Mouse (Mus musculus) thymus, adult 2 months (tissue): ENCODE measurements around the gene Tma7. TPM values are rescaled to one million over a fixed set of nuclear protein-coding genes. Genes with fewer than 3 reads are reported as not detected.

Experiments
- DNase-seq: peaks from one replicate; pipeline ENCODE4 v3.0.0; 2021
- H3K27ac ChIP-seq: fragments of 200-500 bp; 2 replicates; pipeline ENCODE4 v1.5.1; 2012; ENCODE audit warnings: low read length, control low read depth; ENCODE audit not compliant: control insufficient read depth, insufficient read depth
- H3K27me3 ChIP-seq: fragments of 200-500 bp; 2 replicates; pipeline ENCODE4 v1.6.1; 2012; ENCODE audit warnings: mild to moderate bottlenecking, low read length, moderate library complexity, mixed read lengths; ENCODE audit not compliant: control insufficient read depth, insufficient read depth
- H3K36me3 ChIP-seq: fragments of 200-500 bp; 2 replicates; pipeline ENCODE4 v1.6.1; 2012; ENCODE audit warnings: mild to moderate bottlenecking, low read length, moderate library complexity; ENCODE audit not compliant: control insufficient read depth, insufficient read depth
- H3K4me1 ChIP-seq: fragments of 200-500 bp; replicated peaks from 2 replicates; pipeline ENCODE4 v1.6.1; 2012; ENCODE audit warnings: low read length; ENCODE audit not compliant: control insufficient read depth, insufficient read depth
- H3K4me3 ChIP-seq: fragments of 200-500 bp; 2 replicates; pipeline ENCODE4 v1.5.1; 2012; ENCODE audit warnings: mild to moderate bottlenecking, low read length, control low read depth, moderate library complexity; ENCODE audit not compliant: control insufficient read depth, insufficient read depth
- CTCF ChIP-seq: fragments of 200-500 bp; IDR thresholded peaks from 2 replicates; pipeline ENCODE4 v1.5.1; 2012; ENCODE audit warnings: mild to moderate bottlenecking, control low read depth, low read length, moderate library complexity, borderline replicate concordance; ENCODE audit not compliant: control insufficient read depth, poor library complexity, insufficient read depth; ENCODE audit errors: extremely low read depth
- POLR2A ChIP-seq: fragments of 200-500 bp; IDR thresholded peaks from 2 replicates; pipeline ENCODE4 v1.6.1; 2012; ENCODE audit warnings: mild to moderate bottlenecking, low read length, control low read depth, moderate library complexity; ENCODE audit not compliant: control insufficient read depth, poor library complexity, insufficient read depth; ENCODE audit errors: extremely low read depth
- WGBS: fragments of 180-500 bp; shearing (Covaris S2); methylation state at CpG from one replicate; pipeline ENCODE4 v1.1.7; 2018; 5-methylcytosine and 5-hydroxymethylcytosine counted together
- polyA plus RNA-seq: library from polyadenylated mRNA; depleted of rRNA; stranded (reverse); fragments of >200 nt; gene quantifications from 2 replicates; pipeline ENCODE4 v1.2.3, GENCODE M21; 2012

The Tma7 gene
- polyA plus RNA-seq, 1 experiment, result 52.2 TPM

DNA sequence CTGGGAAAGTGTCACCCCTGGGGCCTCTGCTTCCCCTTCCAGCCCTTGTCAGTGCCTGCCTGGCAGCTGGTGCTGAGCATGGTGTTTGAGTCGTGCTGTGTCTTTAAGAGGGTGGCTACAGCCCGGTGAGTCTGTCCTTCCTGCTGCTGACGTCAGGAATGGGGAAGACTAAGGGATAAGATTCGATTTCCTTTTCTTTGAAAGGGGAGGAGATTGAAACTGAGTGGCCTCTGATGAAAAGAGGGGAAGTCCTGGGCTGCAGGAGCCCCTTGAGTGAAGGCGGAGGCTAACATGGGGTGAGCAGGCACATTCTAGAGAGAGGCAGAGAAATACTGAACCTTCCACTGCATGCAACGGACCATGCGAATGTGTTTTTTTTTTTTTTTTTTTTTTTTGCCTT, 27.7 kb downstream of the Tma7 start:
- 2% methylated on average over 7 of the region's 7 CpGs for WGBS

DNA sequence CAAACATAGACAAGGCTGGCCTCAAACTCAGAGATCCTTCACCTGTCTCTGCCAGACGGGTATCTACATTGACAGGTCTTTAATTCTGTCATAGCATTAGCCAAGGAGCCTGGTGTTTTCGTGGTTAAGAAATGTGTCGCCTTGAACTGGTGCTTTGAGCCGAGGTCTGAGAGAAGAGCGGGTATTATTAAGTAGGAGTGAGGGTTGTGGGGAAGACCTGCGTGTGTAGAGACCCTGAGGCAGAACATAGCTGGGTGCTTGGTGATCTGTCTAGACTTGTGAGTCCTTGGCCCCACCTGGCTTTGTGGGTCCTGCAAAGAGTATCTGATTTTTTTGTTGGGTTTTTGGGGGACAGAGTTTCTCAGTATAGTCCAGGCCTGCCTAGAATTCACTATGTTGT, 28.5 kb downstream of the Tma7 start:
- H3K4me1 ChIP-seq, result peaks cover 78% of the 10 kb centered on the region
- H3K4me3 ChIP-seq, result peak overlapping the region; percentile 20; the same call in 1 of the 2 replicates
- H3K27me3 ChIP-seq, result no peaks in the 10 kb centered on the region
- no peak for DNase-seq
- H3K36me3 ChIP-seq, result peaks cover 20% of the 10 kb centered on the region; the same call in 1 of the 2 replicates
- TF ChIP-seq POLR2A (no peak), CTCF (no peak)
- peak overlapping the region; percentile 63 for H3K27ac ChIP-seq
- WGBS, result 35% methylated on average over 6 of the region's 6 CpGs

More for the DNA sequence above, 27.7 kb downstream of the Tma7 start:
- Histone ChIP-seq H3K27me3 (no peaks in the 10 kb centered on the region), H3K4me1 (peaks cover 84% of the 10 kb centered on the region), H3K36me3 (peaks cover 20% of the 10 kb centered on the region; the same call in 1 of the 2 replicates), H3K27ac (peak overlapping the region; percentile 80), H3K4me3 (peak overlapping the region; percentile 51)
- peak; percentile 60 for DNase-seq
- TF ChIP-seq POLR2A (no peak), CTCF (no peak)

DNA sequence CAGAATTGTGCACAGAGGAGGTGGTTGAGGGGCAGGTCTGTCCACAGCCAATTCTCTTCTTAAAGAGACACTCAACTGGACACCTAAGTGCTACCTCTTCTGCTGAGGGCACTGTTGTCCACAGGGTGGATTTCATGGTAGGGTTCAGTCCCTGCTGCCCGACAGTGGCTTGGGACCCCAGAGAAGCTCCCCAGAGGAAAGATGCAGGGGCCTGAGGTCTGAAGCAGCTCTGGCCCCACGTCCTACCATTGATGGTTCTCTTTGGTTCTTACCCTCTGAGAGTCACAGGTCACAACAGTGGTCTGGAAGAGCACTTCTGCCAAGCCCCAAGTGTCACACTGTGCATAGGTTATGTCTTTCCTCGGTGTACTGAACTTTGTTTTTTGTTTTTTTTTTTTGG, 29.0 kb downstream of the Tma7 start:
- Histone ChIP-seq H3K27ac (peak overlapping the region; percentile 78), H3K27me3 (no peaks in the 10 kb centered on the region), H3K4me1 (peaks cover 73% of the 10 kb centered on the region), H3K36me3 (peaks cover 20% of the 10 kb centered on the region; the same call in 1 of the 2 replicates), H3K4me3 (peak overlapping the region; percentile 46)
- WGBS, result 77% methylated on average over 3 of the region's 3 CpGs
- TF ChIP-seq POLR2A, result no peak
- no peak for TF ChIP-seq CTCF
- no peak for DNase-seq

DNA sequence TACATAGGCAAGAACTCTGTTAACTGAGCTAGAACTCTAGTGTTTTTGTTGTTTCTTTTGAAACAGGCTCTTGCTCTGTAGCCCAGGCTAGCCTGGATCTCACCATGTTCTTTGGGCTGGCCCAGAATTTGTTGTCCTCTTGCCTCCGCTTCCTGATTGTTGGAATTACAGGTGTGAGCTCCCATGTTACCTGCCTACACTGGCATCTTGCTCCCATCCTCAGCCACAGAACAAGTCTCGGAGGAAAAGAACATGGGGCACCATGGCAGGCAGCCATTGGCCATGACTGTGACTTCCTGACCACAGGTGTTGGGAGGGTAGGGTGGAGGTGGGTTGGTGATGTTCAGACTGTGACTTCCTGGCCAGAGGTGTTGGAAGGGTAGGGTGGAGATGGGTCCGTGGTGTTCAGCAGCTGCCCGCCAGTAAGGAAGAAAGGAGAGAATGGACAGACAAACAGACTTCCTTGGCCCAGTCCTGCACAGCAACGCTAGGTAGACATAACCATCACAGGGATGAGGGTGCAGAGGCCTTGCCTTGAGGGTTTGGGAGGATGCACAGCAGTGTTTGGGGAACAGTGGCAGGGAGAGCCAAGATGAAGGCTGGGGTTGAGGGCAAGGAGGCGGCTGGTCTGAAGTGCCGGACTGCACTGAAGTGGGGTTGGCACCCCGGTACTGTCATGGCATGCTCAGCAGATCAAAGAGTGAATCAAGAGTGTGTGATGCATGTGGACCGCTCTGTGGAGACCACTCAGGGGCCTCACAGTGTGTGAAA, 29.7 kb downstream of the Tma7 start:
- Histone ChIP-seq H3K4me3 (peak overlapping the region; percentile 46), H3K36me3 (peaks cover 17% of the 10 kb centered on the region; the same call in 1 of the 2 replicates), H3K27me3 (no peaks in the 10 kb centered on the region), H3K27ac (peak overlapping the region; percentile 98), H3K4me1 (peaks cover 69% of the 10 kb centered on the region)
- 61% methylated on average over 9 of the region's 9 CpGs for WGBS
- TF ChIP-seq POLR2A (peak; percentile 22; the same call in 1 of the 2 replicates), CTCF (no peak)
- DNase-seq, result peak; percentile 34

DNA sequence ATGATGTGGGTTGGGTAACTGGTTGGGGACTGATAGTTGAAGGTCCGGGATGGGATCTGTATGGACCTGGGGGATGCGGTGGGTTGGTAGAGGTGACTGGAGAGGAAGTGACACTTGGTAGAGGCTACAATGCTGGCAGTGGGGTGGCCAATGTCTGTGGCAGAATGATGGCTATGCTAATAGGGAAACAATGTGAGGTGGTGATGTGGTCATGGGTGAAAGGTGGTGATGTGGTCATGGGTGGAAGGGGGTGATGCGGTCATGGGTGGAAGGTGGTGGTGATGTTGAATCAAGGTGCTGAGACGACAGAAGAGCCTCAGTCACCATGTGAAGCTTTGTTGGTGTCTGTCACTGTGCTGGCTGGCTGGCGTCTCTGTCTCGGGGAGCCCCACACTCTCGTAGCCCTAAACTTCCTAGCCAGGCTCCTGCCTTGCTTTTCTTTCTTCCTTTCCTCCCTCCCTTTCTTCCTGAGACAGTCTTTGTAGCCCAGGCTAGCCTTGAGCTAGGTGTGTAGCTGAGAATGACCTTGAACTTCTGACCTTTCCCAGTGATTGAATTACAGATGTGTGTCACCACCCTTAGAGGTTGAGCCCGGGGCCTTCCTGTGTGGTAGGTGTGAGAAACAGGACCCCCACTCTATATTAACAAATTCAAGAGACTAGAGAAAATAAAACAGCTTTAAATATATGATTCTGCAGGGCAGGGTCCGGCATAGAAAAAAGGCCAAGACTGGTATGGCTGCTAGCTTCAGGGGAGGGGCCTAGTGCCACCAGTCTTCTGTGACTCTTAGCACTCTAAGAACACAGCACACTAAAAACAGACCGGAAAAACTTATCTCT, 30.5 kb downstream of the Tma7 start:
- 30% methylated on average over 10 of the region's 10 CpGs for WGBS
- Histone ChIP-seq H3K4me1 (peaks cover 66% of the 10 kb centered on the region), H3K27ac (peak overlapping the region; percentile 98), H3K4me3 (peak overlapping the region; percentile 72), H3K36me3 (peaks cover 9% of the 10 kb centered on the region; the same call in 1 of the 2 replicates), H3K27me3 (no peaks in the 10 kb centered on the region)
- TF ChIP-seq POLR2A, result no peak
- no peak for TF ChIP-seq CTCF
- no peak for DNase-seq

DNA sequence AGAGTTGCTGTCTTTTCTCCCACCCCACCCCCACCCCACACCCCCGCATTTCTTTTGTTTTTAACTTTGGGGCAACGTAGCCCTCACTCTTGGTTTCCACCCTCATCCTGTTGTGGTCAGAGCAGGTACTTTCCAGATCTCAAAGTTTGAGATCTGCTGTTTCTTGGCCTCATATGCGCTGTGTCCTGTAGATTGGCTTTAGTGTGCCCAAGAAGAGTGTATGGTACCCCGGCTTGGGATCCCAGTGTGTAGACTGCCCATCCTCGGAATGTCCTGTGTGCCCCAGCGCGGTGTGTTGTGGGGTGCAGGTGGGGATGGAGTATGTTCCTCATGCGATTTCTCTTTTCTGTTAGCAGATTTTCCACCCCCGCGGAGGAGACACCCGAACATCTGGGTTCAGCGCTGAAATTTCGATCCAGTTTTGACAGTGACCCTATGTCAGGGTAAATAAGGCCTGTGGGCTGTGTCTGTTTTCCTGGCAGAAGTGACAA, 31.3 kb downstream of the Tma7 start:
- peaks cover 61% of the 10 kb centered on the region for H3K4me1 ChIP-seq
- H3K36me3 ChIP-seq, result peaks cover under 1% of the 10 kb centered on the region; the same call in 1 of the 2 replicates
- DNase-seq, result peak; percentile 62
- no peaks in the 10 kb centered on the region for H3K27me3 ChIP-seq
- 5% methylated on average over 13 of the region's 13 CpGs for WGBS
- peak overlapping the region; percentile 98 for H3K27ac ChIP-seq
- H3K4me3 ChIP-seq, result peak overlapping the region; percentile 72
- TF ChIP-seq CTCF (0 out of 2 replicates have a peak, but pooled peaks have one; percentile 51), POLR2A (no peak)
